Mouse (Mus musculus): ENCODE data around the gene Tex35. TPM values are rescaled to one million over a fixed set of nuclear protein-coding genes. Genes with fewer than 3 reads are reported as not detected.

Gene Tex35
- total RNA-seq (2015; ENCODE audit: low replicate concordance) (not detected in 2 replicates), total RNA-seq (2017; ENCODE audit: low replicate concordance) (not detected in 2 replicates)

GRCm38 (mm10) chr1:157108580-157108979, at the start of gene Tex35:
Gene Tex35 (minus strand): TSS chr1:157108680.
- ATAC-seq (replicated peaks; ENCODE audit: low FRiP score, poor library complexity, severe bottlenecking) = no peak

- no peak for ATAC-seq (replicated peaks; ENCODE audit: low FRiP score, poor library complexity, severe bottlenecking)
Measured at GRCm38 (mm10) chr1:157153781-157154180, 45.3 kb upstream of the Tex35 start.

GRCm38 (mm10) chr1:157150107-157150506, 41.6 kb upstream of the Tex35 start:
- ATAC-seq (replicated peaks; ENCODE audit: low FRiP score, poor library complexity, severe bottlenecking) = no peak

- ATAC-seq (replicated peaks; ENCODE audit: low FRiP score, poor library complexity, severe bottlenecking) = no peak
Measured at GRCm38 (mm10) chr1:157144621-157145020, 36.1 kb upstream of the Tex35 start.

- no peak for ATAC-seq (replicated peaks; ENCODE audit: low FRiP score, poor library complexity, severe bottlenecking)
Measured at GRCm38 (mm10) chr1:157143326-157143932, 34.9 kb upstream of the Tex35 start.

GRCm38 (mm10) chr1:157141014-157141413, 32.5 kb upstream of the Tex35 start:
- no peak for ATAC-seq (replicated peaks; ENCODE audit: low FRiP score, poor library complexity, severe bottlenecking)

- ATAC-seq (replicated peaks; ENCODE audit: low FRiP score, poor library complexity, severe bottlenecking) = no peak
Measured at GRCm38 (mm10) chr1:157137854-157138241, 29.4 kb upstream of the Tex35 start.

GRCm38 (mm10) chr1:157137132-157137853, 28.8 kb upstream of the Tex35 start:
- ATAC-seq (replicated peaks; ENCODE audit: low FRiP score, poor library complexity, severe bottlenecking) = no peak

- no peak for ATAC-seq (replicated peaks; ENCODE audit: low FRiP score, poor library complexity, severe bottlenecking)
Measured at GRCm38 (mm10) chr1:157128219-157128618, 19.7 kb upstream of the Tex35 start.

- no peak for ATAC-seq (replicated peaks; ENCODE audit: low FRiP score, poor library complexity, severe bottlenecking)
Measured at GRCm38 (mm10) chr1:157123836-157124235, 15.4 kb upstream of the Tex35 start.

GRCm38 (mm10) chr1:157119168-157119567, 10.7 kb upstream of the Tex35 start:
- no peak for ATAC-seq (replicated peaks; ENCODE audit: low FRiP score, poor library complexity, severe bottlenecking)

GRCm38 (mm10) chr1:157117440-157117839, 9.0 kb upstream of the Tex35 start:
- no peak for ATAC-seq (replicated peaks; ENCODE audit: low FRiP score, poor library complexity, severe bottlenecking)

GRCm38 (mm10) chr1:157114492-157114891, 6.0 kb upstream of the Tex35 start:
- ATAC-seq (replicated peaks; ENCODE audit: low FRiP score, poor library complexity, severe bottlenecking) = no peak

- ATAC-seq (replicated peaks; ENCODE audit: low FRiP score, poor library complexity, severe bottlenecking) = no peak
Measured at GRCm38 (mm10) chr1:157110287-157110835, 1.9 kb upstream of the Tex35 start.

GRCm38 (mm10) chr1:157101122-157101865, 7.2 kb downstream of the Tex35 start:
- ATAC-seq (replicated peaks; ENCODE audit: low FRiP score, poor library complexity, severe bottlenecking) = no peak

- ATAC-seq (replicated peaks; ENCODE audit: low FRiP score, poor library complexity, severe bottlenecking) = no peak
Measured at GRCm38 (mm10) chr1:157095534-157095933, 12.9 kb downstream of the Tex35 start.

GRCm38 (mm10) chr1:157092622-157093021, 15.9 kb downstream of the Tex35 start:
- no peak for ATAC-seq (replicated peaks; ENCODE audit: low FRiP score, poor library complexity, severe bottlenecking)

GRCm38 (mm10) chr1:157092140-157092539, 16.3 kb downstream of the Tex35 start:
- ATAC-seq (replicated peaks; ENCODE audit: low FRiP score, poor library complexity, severe bottlenecking) = 0 out of 2 replicates have a peak, but pooled peaks have one; percentile 49

- no peak for ATAC-seq (replicated peaks; ENCODE audit: low FRiP score, poor library complexity, severe bottlenecking)
Measured at GRCm38 (mm10) chr1:157090835-157091234, 17.6 kb downstream of the Tex35 start.

Measured in erythroid progenitor cell, adult 5-6 weeks (primary cell).